Mouse (Mus musculus) liver, embryonic 15.5 days (tissue): ENCODE measurements at regions not wholly inside any gene's neighbourhood (a gene's known extent, or its start where the extent isn't known, plus 50 kb on each side); places are given as distances from the start of the nearest gene placed in this dataset.

Experiments used
- ATAC-seq: fragments of 200-750 bp; cut with Nextera tagmentation; 2 replicates; pipeline ENCODE4 v1.8.0; 2017; ENCODE audit warnings: moderate number of reproducible peaks, mild to moderate bottlenecking, moderate library complexity; ENCODE audit not compliant: insufficient read depth
- H3K27ac ChIP-seq: fragments of 300-500 bp; sonication (generic); replicated peaks from 2 replicates; pipeline ENCODE4 v1.5.1; 2015; ENCODE audit warnings: mild to moderate bottlenecking, inconsistent platforms
- H3K27me3 ChIP-seq: fragments of 300-500 bp; sonication (generic); 2 replicates; pipeline ENCODE4 v1.6.1; 2015; ENCODE audit warnings: mild to moderate bottlenecking, inconsistent platforms
- H3K36me3 ChIP-seq: fragments of 300-500 bp; sonication (generic); replicated peaks from 2 replicates; pipeline ENCODE4 v1.6.1; 2015; ENCODE audit warnings: moderate library complexity, mild to moderate bottlenecking, inconsistent platforms
- H3K4me1 ChIP-seq: fragments of 300-500 bp; sonication (generic); replicated peaks from 2 replicates; pipeline ENCODE4 v1.6.1; 2015; ENCODE audit warnings: inconsistent platforms
- H3K4me2 ChIP-seq: fragments of 300-500 bp; sonication (generic); 2 replicates; pipeline ENCODE4 v1.6.1; 2015; ENCODE audit warnings: moderate library complexity, mild to moderate bottlenecking, inconsistent platforms
- H3K4me3 ChIP-seq: fragments of 300-500 bp; sonication (generic); replicated peaks from 2 replicates; pipeline ENCODE4 v1.5.1; 2015; ENCODE audit warnings: mild to moderate bottlenecking, inconsistent platforms
- H3K9ac ChIP-seq: fragments of 300-500 bp; sonication (generic); 2 replicates; pipeline ENCODE4 v1.6.1; 2015; ENCODE audit warnings: moderate library complexity, mild to moderate bottlenecking, inconsistent platforms
- H3K9me3 ChIP-seq: fragments of 300-500 bp; sonication (generic); replicated peaks from 2 replicates; pipeline ENCODE4 v1.6.1; 2016; ENCODE audit warnings: inconsistent platforms
- WGBS: fragments of 180-500 bp; shearing (Covaris S2); methylation state at CpG from one replicate; pipeline ENCODE4 v1.1.7; 2015; ENCODE audit warnings: mixed read lengths; ENCODE audit not compliant: insufficient replicate concordance; 5-methylcytosine and 5-hydroxymethylcytosine counted together

DNA sequence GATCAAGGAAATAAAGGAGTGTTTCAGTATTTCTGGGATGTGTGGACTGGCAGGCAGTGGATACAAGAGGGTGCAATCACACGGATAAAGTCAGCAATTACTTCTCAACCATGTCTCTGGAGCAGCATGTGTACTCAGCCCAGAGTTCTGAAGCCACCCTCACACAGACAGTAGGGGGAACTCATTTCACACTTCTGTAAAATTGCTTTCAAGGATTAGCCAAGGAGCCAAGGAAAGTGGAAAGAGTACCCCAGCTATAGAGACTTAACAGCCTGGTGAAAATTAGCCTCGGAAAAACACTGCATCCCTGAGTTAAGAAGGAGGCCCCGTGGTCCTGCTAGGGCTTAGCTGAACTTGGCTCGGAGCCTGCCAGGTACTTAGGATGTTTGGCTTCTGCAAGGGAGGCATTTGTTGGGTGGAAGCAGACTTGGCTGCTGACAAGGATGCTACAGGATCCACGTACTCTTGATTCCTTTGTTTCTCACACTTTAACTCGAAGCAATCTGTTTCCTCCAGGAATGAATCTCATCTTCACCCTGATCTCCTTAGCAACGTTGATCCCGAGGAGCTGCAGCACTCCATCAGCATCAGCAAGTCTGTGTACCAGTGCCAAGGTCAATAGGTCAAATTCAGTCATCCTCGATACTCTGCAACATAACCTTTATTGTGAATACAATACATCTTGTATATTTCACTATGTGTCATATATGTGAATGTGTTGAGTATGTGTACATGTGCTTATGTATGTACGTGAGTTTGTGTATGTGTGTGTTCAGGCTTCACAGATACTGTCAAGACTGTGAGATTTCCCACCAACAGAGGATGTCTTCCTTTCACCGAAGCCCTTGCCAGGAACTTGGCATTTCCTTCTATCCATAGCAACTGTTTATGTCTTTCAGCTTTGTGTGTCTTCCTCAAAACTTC, 326.8 kb downstream of the 1700129C05Rik start:
- Histone ChIP-seq H3K27ac (no peak overlapping the region), H3K9me3 (no peaks in the 10 kb centered on the region), H3K36me3 (no peaks in the 10 kb centered on the region), H3K4me2 (no peak overlapping the region), H3K9ac (no peak overlapping the region), H3K27me3 (no peaks in the 10 kb centered on the region), H3K4me1 (no peaks in the 10 kb centered on the region), H3K4me3 (no peak overlapping the region)
- 37% methylated on average over 11 of the region's 11 CpGs for WGBS
- no peak for ATAC-seq

GRCm38 (mm10) chr14:58812585-58812984, 330.1 kb downstream of the 1700129C05Rik start:
- Histone ChIP-seq H3K4me3 (no peak overlapping the region), H3K9ac (no peak overlapping the region), H3K9me3 (no peaks in the 10 kb centered on the region), H3K27me3 (no peaks in the 10 kb centered on the region), H3K4me1 (no peaks in the 10 kb centered on the region), H3K36me3 (no peaks in the 10 kb centered on the region), H3K4me2 (no peak overlapping the region), H3K27ac (no peak overlapping the region)
- ATAC-seq: no peak
- WGBS: 36% methylated on average over 5 of the region's 5 CpGs

- no peak for ATAC-seq
- no peaks in the 10 kb centered on the region for H3K4me1 ChIP-seq
- H3K4me3 ChIP-seq: no peak overlapping the region
- no peak overlapping the region for H3K27ac ChIP-seq
- H3K27me3 ChIP-seq: no peaks in the 10 kb centered on the region
- H3K36me3 ChIP-seq: no peaks in the 10 kb centered on the region
- H3K9ac ChIP-seq: no peak overlapping the region
- H3K4me2 ChIP-seq: no peak overlapping the region
- H3K9me3 ChIP-seq: no peaks in the 10 kb centered on the region
These were observed 341.3 kb downstream of the 1700129C05Rik start for GRCm38 (mm10) chr14:58801402-58801861.

- Histone ChIP-seq H3K9me3 (no peaks in the 10 kb centered on the region), H3K4me1 (no peaks in the 10 kb centered on the region), H3K4me3 (no peak overlapping the region), H3K9ac (no peak overlapping the region), H3K36me3 (no peaks in the 10 kb centered on the region), H3K27ac (no peak overlapping the region), H3K4me2 (no peak overlapping the region), H3K27me3 (no peaks in the 10 kb centered on the region)
- ATAC-seq: no peak
- 53% methylated on average over 10 of the region's 10 CpGs for WGBS
These were observed 354.3 kb downstream of the 1700129C05Rik start for GRCm38 (mm10) chr14:58788190-58788945.

GRCm38 (mm10) chr14:58787618-58788017, 355.1 kb downstream of the 1700129C05Rik start:
- Histone ChIP-seq H3K4me2 (no peak overlapping the region), H3K36me3 (no peaks in the 10 kb centered on the region), H3K4me1 (no peaks in the 10 kb centered on the region), H3K9me3 (no peaks in the 10 kb centered on the region), H3K27me3 (no peaks in the 10 kb centered on the region), H3K27ac (no peak overlapping the region), H3K9ac (no peak overlapping the region), H3K4me3 (no peak overlapping the region)
- 53% methylated on average over 2 of the region's 2 CpGs for WGBS
- ATAC-seq: no peak

DNA sequence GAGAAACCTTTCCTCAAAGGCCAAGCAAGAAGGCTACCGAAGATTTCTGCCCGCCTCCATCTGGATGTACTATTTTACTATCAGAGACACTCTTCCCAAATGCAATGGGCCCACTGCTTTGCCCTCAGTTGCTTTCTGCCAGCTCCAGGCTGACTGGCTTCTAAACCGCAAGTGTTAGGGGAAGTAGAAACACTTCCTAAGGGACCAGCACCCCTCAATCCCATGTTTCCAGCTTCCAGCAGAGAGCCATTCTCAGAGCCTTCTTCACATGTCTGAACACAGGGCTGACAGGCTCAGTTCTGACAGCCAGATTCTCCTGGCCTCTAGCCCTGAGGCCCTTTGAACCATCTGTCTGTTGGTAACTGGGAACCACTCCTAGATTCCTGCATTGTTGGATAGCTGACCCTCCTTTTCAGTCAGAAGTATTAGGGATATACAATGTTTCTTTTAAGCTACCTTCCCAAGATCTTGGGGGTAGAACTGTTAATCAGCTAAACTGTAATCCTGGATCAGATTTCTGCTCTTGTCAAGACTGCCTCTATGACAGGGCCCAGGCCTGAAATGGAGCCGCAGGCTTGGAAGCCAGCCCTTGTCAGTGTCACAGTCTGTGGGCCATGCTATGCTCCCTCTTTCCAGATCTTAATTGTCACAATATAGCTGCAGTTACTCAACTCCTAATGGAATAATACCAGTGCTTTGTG, 355.8 kb downstream of the 1700129C05Rik start:
- 73% methylated on average over 4 of the region's 4 CpGs for whole genome bisulfite sequencing
- no peak overlapping the region for H3K27ac ChIP-seq
- no peaks in the 10 kb centered on the region for H3K4me1 ChIP-seq
- no peak overlapping the region for H3K9ac ChIP-seq
- ATAC-seq: no peak
- H3K4me2 ChIP-seq: no peak overlapping the region
- H3K36me3 ChIP-seq: no peaks in the 10 kb centered on the region
- no peaks in the 10 kb centered on the region for H3K9me3 ChIP-seq
- no peaks in the 10 kb centered on the region for H3K27me3 ChIP-seq
- H3K4me3 ChIP-seq: no peak overlapping the region

DNA sequence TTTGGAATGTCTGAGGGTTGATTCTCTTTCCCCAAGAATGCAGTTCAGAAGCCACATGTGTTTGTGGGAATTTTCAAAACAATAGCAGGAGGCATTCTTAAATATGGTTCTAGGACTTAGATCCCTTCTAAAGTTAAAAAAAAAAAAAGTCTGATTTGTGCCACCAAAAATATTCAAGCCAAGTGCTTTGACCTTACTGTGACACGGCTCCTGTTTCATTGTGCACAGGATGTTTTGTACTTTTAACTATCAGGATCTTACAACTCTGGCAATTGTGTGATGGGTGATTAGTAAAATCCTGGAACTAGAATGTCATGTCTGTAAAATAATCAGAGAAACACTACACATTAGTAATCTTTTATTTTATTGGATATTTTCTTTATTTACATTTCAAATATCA, 359.5 kb downstream of the 1700129C05Rik start:
- Histone ChIP-seq H3K4me1 (no peaks in the 10 kb centered on the region), H3K27me3 (no peaks in the 10 kb centered on the region), H3K4me2 (no peak overlapping the region), H3K4me3 (no peak overlapping the region), H3K36me3 (no peaks in the 10 kb centered on the region), H3K27ac (no peak overlapping the region), H3K9me3 (no peaks in the 10 kb centered on the region), H3K9ac (no peak overlapping the region)
- no peak for ATAC-seq
- WGBS: 50% methylated on average over 1 of the region's 1 CpGs

DNA sequence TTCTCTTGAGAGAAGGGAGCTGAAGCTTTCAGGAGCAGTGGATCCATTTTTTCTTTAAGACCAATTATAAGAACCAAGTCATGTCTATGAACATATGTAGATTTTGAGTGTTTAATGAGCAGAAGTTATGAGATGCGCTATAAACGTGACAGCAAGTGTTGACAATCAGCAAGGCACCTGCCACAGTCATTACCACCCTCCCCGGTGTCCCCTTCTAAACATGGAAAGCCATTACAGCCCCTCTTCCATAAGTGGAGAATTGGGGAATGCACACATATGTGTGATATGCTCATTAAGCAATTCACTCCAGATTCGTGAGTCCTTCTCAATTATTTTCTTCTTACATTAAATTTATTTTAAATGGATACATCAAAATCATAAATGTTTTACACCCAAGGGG, 362.4 kb downstream of the 1700129C05Rik start:
- ATAC-seq: no peak
- Histone ChIP-seq H3K27me3 (no peaks in the 10 kb centered on the region), H3K4me2 (no peak overlapping the region), H3K9ac (no peak overlapping the region), H3K4me1 (no peaks in the 10 kb centered on the region), H3K27ac (no peak overlapping the region), H3K9me3 (no peaks in the 10 kb centered on the region), H3K36me3 (no peaks in the 10 kb centered on the region), H3K4me3 (no peak overlapping the region)
- 63% methylated on average over 4 of the region's 4 CpGs for WGBS

DNA sequence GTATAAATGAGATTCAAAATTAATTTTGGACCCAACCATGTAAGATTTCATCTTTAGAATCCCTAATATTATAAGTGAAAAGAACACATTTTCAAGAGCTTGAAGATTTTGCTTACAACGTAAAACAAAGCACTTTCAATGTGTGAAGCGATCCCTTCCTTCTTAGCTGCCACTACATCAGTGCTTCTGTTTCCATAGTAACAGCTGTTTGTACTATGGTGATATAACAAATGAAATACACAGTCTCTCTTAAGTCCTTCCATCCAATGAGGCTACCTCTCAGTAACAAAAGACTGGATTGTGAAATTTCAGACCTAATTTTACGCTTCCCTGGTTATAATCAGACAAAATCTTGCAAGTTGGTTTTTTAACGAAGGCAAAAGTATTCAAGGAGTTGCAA, 364.0 kb downstream of the 1700129C05Rik start:
- Histone ChIP-seq H3K27me3 (no peaks in the 10 kb centered on the region), H3K36me3 (no peaks in the 10 kb centered on the region), H3K4me3 (no peak overlapping the region), H3K9ac (no peak overlapping the region), H3K9me3 (no peaks in the 10 kb centered on the region), H3K4me1 (no peaks in the 10 kb centered on the region), H3K4me2 (no peak overlapping the region), H3K27ac (no peak overlapping the region)
- 64% methylated on average over 4 of the region's 4 CpGs for WGBS
- ATAC-seq: no peak

- Histone ChIP-seq H3K9ac (no peak overlapping the region), H3K9me3 (no peaks in the 10 kb centered on the region), H3K4me1 (no peaks in the 10 kb centered on the region), H3K4me2 (no peak overlapping the region), H3K4me3 (no peak overlapping the region), H3K36me3 (no peaks in the 10 kb centered on the region), H3K27ac (no peak overlapping the region), H3K27me3 (no peaks in the 10 kb centered on the region)
- ATAC-seq: no peak
- WGBS: 48% methylated on average over 2 of the region's 2 CpGs
These were observed 381.4 kb downstream of the 1700129C05Rik start for GRCm38 (mm10) chr14:58761291-58761690.

- Histone ChIP-seq H3K36me3 (no peaks in the 10 kb centered on the region), H3K27ac (no peak overlapping the region), H3K4me1 (no peaks in the 10 kb centered on the region), H3K4me3 (no peak overlapping the region), H3K9ac (no peak overlapping the region), H3K4me2 (no peak overlapping the region), H3K27me3 (no peaks in the 10 kb centered on the region), H3K9me3 (no peaks in the 10 kb centered on the region)
- 54% methylated on average over 4 of the region's 4 CpGs for WGBS
- ATAC-seq: no peak
These were observed 382.9 kb downstream of the 1700129C05Rik start for GRCm38 (mm10) chr14:58759759-58760158.
